Mouse (Mus musculus) monocyte, adult 2 months (primary cell): ENCODE measurements around the gene Pcyt1b.
A peak's percentile ranks its signal among the peaks of the same experiment; 100 is the strongest.

Experiments used
- DNase-seq, 2 experiments: peaks; one replicate each; pipeline ENCODE4 v3.0.0; 2022; ENCODE audit warnings: low spot score in 2 of 2, low read depth in 1 of 2

Gene Pcyt1b

GRCm38 (mm10) chrX:93654218-93655002, at the start of gene Pcyt1b:
Pcyt1b (plus strand) TSS chrX:93654863.
- no peak for DNase-seq

GRCm38 (mm10) chrX:93630256-93630655, 24.4 kb upstream of the Pcyt1b start:
- no peak for DNase-seq

GRCm38 (mm10) chrX:93631657-93632449, 22.8 kb upstream of the Pcyt1b start, which contains the start of gene Pola1:
Pola1 (minus strand) TSS chrX:93632155.
- DNase-seq = peak; percentile 50 to 61

- no peak for DNase-seq
Measured at GRCm38 (mm10) chrX:93634861-93635375, 19.7 kb upstream of the Pcyt1b start.

GRCm38 (mm10) chrX:93643600-93643999, 11.1 kb upstream of the Pcyt1b start:
- DNase-seq = no peak

GRCm38 (mm10) chrX:93644022-93644421, 10.6 kb upstream of the Pcyt1b start:
- DNase-seq = no peak

- DNase-seq = no peak
Measured at GRCm38 (mm10) chrX:93650738-93651137, 3.9 kb upstream of the Pcyt1b start.

GRCm38 (mm10) chrX:93655153-93655552, 490 bp downstream of the Pcyt1b start:
- no peak for DNase-seq

GRCm38 (mm10) chrX:93663919-93664586, 9.4 kb downstream of the Pcyt1b start:
- DNase-seq = no peak

- DNase-seq = no peak
Measured at GRCm38 (mm10) chrX:93664787-93665186, 10.1 kb downstream of the Pcyt1b start.

- DNase-seq = no peak
Measured at GRCm38 (mm10) chrX:93674432-93674831, 19.8 kb downstream of the Pcyt1b start.

- DNase-seq = no peak
Measured at GRCm38 (mm10) chrX:93674836-93675795, 20.5 kb downstream of the Pcyt1b start.

- no peak for DNase-seq
Measured at GRCm38 (mm10) chrX:93676228-93676627, 21.6 kb downstream of the Pcyt1b start.

GRCm38 (mm10) chrX:93689287-93689686, 34.6 kb downstream of the Pcyt1b start:
- no peak for DNase-seq

- no peak for DNase-seq
Measured at GRCm38 (mm10) chrX:93690672-93691071, 36.0 kb downstream of the Pcyt1b start.

- no peak for DNase-seq
Measured at GRCm38 (mm10) chrX:93697596-93697995, 42.9 kb downstream of the Pcyt1b start.

- DNase-seq = no peak
Measured at GRCm38 (mm10) chrX:93700528-93701225, 46.0 kb downstream of the Pcyt1b start.

GRCm38 (mm10) chrX:93712566-93712965, 57.9 kb downstream of the Pcyt1b start:
- no peak for DNase-seq

- no peak for DNase-seq
Measured at GRCm38 (mm10) chrX:93729529-93729928, 74.9 kb downstream of the Pcyt1b start.

GRCm38 (mm10) chrX:93730854-93731253, 76.2 kb downstream of the Pcyt1b start:
- no peak for DNase-seq
